Mouse (Mus musculus) midbrain, embryonic 10.5 days (tissue): ENCODE measurements around the gene Etnk1. TPM values are rescaled to one million over a fixed set of nuclear protein-coding genes. Genes with fewer than 3 reads are reported as not detected.
"Not testable (repeated sequence)": the region's sequence is repeated elsewhere in the genome, so short reads cannot be mapped to it uniquely, and the experiment has no call there.

Source experiments
- DNase-seq: peaks from one replicate; pipeline ENCODE4 v3.0.0-alpha.2; 2017; ENCODE audit warnings: low spot score
- H3K27ac ChIP-seq: fragments of 300-500 bp; sonication (generic); replicated peaks from 2 replicates; pipeline ENCODE4 v1.5.1; 2016; ENCODE audit warnings: mild to moderate bottlenecking
- H3K27me3 ChIP-seq: fragments of 300-500 bp; sonication (generic); 2 replicates; pipeline ENCODE4 v1.6.1; 2016; ENCODE audit warnings: low read depth, mild to moderate bottlenecking; ENCODE audit not compliant: poor library complexity, severe bottlenecking
- H3K36me3 ChIP-seq: fragments of 300-500 bp; sonication (generic); 2 replicates; pipeline ENCODE4 v1.6.1; 2016; ENCODE audit warnings: mild to moderate bottlenecking, moderate library complexity
- H3K4me1 ChIP-seq: fragments of 300-500 bp; sonication (generic); 2 replicates; pipeline ENCODE4 v1.6.1; 2016
- H3K4me3 ChIP-seq: fragments of 300-500 bp; sonication (generic); 2 replicates; pipeline ENCODE4 v1.5.1; 2016; ENCODE audit warnings: mild to moderate bottlenecking, moderate library complexity
- H3K9me3 ChIP-seq: fragments of 300-500 bp; sonication (generic); replicated peaks from 2 replicates; pipeline ENCODE4 v1.6.1; 2016; ENCODE audit warnings: mild to moderate bottlenecking
- WGBS: fragments of 180-500 bp; shearing (Covaris S2); methylation state at CpG from one replicate; pipeline ENCODE4 v1.1.7; 2016; 5-methylcytosine and 5-hydroxymethylcytosine counted together
- polyA plus RNA-seq: library from polyadenylated mRNA; unstranded; fragments of >200 nt; fragmentation: Nextera tagmentation; extraction: Ambion mirVana; gene quantifications from 2 replicates; pipeline ENCODE4 v1.2.1, GENCODE M21; 2016

Gene Etnk1
- polyA plus RNA-seq, 1 experiment from 2014 or later = 21.0 TPM

DNA sequence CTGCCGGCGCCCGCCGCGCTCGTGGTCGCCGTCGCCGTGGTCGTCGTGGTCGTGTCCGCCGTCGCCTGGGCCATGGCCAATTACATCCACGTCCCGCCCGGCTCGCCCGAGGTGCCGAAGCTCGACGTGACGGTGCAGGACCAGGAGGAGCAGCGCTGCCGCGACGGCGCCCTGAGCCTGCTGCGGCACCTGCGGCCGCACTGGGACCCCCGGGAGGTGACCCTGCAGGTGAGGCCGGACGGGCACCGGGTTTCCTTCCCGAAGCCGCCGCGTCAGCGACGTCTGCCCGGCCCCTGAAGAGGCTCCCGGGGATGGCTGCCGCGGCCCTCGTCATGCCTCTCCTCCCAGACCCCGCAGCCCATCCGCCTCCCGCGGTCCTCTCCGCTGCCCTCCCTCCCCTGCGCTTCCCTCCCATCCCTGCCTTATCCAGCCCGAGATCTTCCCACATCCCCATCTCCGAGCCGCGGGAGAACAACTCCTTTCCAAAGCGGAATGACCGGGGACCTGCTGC, 443 bp downstream of the Etnk1 start:
- Histone ChIP-seq H3K36me3 (peaks cover 18% of the 10 kb centered on the region), H3K27me3 (peaks cover 28% of the 10 kb centered on the region), H3K4me3 (peak overlapping the region; percentile 90), H3K9me3 (no peaks in the 10 kb centered on the region), H3K27ac (peak overlapping the region; percentile 95), H3K4me1 (peaks cover 43% of the 10 kb centered on the region)
- WGBS = under 1% methylated on average over 49 of the region's 60 CpGs
- DNase-seq = peak; percentile 66

DNA sequence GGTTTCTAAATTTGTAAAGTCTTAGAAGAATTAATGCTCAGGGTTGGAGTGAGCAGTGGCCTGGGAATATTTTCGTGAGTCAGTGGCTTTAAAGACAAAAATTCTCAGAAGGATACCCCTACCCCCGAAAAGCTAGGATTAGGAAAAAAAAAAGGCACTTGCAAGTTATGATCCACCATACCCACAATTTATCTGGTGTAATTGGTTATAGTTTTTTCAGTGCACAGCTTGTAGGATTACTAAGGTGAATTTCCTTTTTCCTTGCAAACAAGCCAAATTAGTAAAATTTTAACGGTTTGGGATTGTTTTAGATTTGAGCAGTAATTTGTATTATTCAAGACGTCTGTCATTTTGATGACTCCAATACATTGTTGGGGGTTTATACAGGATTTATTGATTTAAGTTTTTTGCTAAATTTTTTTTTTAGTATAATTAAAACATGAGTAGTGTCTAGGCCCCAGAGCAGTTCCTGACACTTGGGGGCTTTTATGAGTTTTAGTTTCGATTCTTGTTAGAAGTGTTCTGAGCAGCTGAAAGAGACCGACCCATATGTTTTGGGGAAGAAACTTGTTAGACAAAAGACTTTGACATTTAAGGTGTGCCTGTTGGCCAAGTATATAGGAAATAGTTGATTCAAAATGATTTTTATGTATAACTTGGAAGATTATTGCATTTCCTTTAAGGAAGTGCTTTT, 1.1 kb downstream of the Etnk1 start:
- Histone ChIP-seq H3K27ac (peak overlapping the region; percentile 95), H3K4me1 (peaks cover 41% of the 10 kb centered on the region), H3K9me3 (no peaks in the 10 kb centered on the region), H3K36me3 (peaks cover 25% of the 10 kb centered on the region), H3K27me3 (peaks cover 28% of the 10 kb centered on the region), H3K4me3 (peak overlapping the region; percentile 90)
- WGBS = 39% methylated on average over 6 of the region's 6 CpGs
- DNase-seq = no peak

GRCm38 (mm10) chr6:143169385-143169784, 2.4 kb downstream of the Etnk1 start:
- Histone ChIP-seq H3K4me1 (peaks cover 41% of the 10 kb centered on the region), H3K27me3 (peaks cover 20% of the 10 kb centered on the region; the same call in 1 of the 2 replicates), H3K27ac (no peak overlapping the region), H3K36me3 (peaks cover 33% of the 10 kb centered on the region), H3K9me3 (no peaks in the 10 kb centered on the region), H3K4me3 (peak overlapping the region; percentile 90; the same call in 1 of the 2 replicates)
- no peak for DNase-seq
- 93% methylated on average over 4 of the region's 4 CpGs for WGBS

DNA sequence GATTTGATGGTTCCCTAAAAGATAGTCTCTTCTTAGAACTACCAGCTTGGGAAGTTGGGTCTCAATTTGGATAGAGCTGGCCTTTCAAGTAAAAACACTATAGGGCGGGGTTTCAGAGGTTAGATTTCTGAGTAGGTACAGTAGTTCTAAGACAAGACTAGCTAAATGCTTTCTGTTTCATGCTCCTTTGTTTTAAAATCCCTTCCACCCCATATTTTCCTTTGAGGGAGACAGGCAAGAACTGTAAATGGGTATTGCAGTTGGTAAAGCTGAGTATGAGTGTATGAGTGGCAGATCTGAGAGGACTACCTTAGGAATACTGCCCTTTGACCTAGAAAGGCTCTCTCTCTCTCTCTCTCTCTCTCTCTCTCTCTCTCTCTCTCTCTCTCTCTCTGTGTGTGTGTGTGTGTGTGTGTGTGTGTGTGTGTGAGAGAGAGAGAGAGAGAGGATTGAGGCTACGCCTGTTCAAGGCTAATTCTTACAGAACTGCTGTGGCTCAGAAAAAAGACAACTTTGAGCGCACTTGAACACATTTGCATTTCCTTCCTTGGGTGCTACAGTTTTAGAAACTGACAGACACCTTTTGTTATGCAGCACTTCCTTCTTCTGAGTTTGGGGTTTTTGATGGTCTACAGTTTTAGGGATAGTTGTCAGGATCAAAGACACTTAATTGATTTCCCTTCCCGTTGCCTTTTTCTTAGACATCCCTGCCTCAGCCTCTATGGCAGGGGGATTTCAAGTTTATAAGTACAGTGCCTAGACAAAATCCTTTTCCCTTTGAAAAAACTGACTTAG, 3.3 kb downstream of the Etnk1 start:
- Histone ChIP-seq H3K9me3 (no peaks in the 10 kb centered on the region), H3K27ac (no peak overlapping the region), H3K27me3 (peaks cover 10% of the 10 kb centered on the region; the same call in 1 of the 2 replicates), H3K36me3 (peaks cover 33% of the 10 kb centered on the region), H3K4me1 (peaks cover 41% of the 10 kb centered on the region), H3K4me3 (no peak overlapping the region)
- 94% methylated on average over 4 of the region's 4 CpGs for WGBS
- no peak for DNase-seq

DNA sequence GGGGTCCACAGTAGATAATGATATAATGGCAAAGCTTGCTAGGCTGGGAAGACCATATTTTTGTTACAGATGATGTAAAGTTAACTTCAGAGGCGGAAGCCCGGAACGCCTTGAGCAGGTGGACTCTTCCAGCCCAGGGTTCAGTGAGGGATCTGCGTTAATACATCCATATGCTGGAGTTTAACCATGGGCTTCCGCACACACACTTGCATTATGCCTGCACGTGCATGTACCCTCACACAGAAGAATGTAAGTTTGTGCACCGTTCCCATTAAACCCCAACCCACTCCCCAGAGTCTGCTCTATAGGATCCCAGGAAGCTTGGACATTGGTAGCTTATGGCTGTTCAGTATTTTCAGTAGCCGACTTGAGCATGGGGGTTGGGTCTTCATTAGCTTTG, 4.0 kb downstream of the Etnk1 start:
- Histone ChIP-seq H3K27me3 (peaks cover 3% of the 10 kb centered on the region; the same call in 1 of the 2 replicates), H3K4me1 (peaks cover 38% of the 10 kb centered on the region), H3K27ac (no peak overlapping the region), H3K4me3 (no peak overlapping the region), H3K36me3 (peaks cover 33% of the 10 kb centered on the region), H3K9me3 (no peaks in the 10 kb centered on the region)
- no peak for DNase-seq
- WGBS = 96% methylated on average over 8 of the region's 8 CpGs

GRCm38 (mm10) chr6:143171781-143172465, 4.9 kb downstream of the Etnk1 start:
- WGBS = 89% methylated on average over 11 of the region's 11 CpGs
- H3K27me3 ChIP-seq = no peaks in the 10 kb centered on the region
- peaks cover 33% of the 10 kb centered on the region for H3K36me3 ChIP-seq
- H3K4me1 ChIP-seq = peaks cover 31% of the 10 kb centered on the region
- no peak overlapping the region for H3K27ac ChIP-seq
- no peak for DNase-seq
- no peak overlapping the region for H3K4me3 ChIP-seq
- no peaks in the 10 kb centered on the region for H3K9me3 ChIP-seq

DNA sequence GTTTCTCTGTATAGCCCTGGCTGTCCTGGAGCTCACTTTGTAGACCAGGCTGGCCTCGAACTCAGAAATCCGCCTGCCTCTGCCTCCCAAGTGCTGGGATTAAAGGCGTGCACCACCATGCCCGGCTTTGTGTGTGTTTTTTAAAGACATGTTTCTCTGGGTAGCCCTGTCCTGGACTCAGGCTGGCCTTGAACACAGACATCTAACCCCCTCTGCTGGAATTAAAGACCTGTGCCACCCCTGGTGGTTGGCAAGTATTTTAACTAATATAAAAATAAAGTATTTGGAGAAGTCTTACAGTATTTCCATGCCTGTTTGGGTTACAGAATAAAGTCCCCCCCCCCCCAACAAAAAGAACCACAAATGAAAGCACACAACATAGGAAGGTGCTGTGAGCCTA, 5.7 kb downstream of the Etnk1 start:
- peaks cover 24% of the 10 kb centered on the region for H3K4me1 ChIP-seq
- not testable (repeated sequence) for DNase-seq, H3K27ac ChIP-seq, H3K9me3 ChIP-seq, H3K27me3 ChIP-seq, H3K4me3 ChIP-seq
- WGBS = 94% methylated on average over 4 of the region's 4 CpGs
- H3K36me3 ChIP-seq = peaks cover 40% of the 10 kb centered on the region

DNA sequence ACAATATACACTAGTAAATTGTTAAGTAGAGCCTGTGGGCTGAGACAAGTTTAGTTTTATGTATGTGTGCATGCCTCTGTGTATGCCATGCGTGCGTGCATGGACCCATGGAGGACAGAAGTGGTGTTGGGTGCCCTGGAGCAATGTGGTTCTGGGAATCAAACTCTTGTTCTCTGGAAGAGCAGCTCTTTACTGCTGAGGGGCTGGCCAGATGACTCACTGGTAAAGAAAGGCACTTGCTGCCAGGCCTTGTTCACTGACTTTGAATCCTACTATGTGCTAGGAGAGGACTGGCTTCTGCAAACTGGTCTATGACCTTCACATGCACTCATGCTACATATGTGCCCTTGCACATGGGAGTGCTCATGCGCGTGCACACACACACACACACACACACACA, 7.2 kb downstream of the Etnk1 start:
- Histone ChIP-seq H3K4me1 (peaks cover 11% of the 10 kb centered on the region), H3K9me3 (no peaks in the 10 kb centered on the region), H3K4me3 (no peak overlapping the region), H3K27ac (no peak overlapping the region), H3K36me3 (peaks cover 49% of the 10 kb centered on the region), H3K27me3 (no peaks in the 10 kb centered on the region)
- no peak for DNase-seq
- WGBS = 91% methylated on average over 4 of the region's 4 CpGs

DNA sequence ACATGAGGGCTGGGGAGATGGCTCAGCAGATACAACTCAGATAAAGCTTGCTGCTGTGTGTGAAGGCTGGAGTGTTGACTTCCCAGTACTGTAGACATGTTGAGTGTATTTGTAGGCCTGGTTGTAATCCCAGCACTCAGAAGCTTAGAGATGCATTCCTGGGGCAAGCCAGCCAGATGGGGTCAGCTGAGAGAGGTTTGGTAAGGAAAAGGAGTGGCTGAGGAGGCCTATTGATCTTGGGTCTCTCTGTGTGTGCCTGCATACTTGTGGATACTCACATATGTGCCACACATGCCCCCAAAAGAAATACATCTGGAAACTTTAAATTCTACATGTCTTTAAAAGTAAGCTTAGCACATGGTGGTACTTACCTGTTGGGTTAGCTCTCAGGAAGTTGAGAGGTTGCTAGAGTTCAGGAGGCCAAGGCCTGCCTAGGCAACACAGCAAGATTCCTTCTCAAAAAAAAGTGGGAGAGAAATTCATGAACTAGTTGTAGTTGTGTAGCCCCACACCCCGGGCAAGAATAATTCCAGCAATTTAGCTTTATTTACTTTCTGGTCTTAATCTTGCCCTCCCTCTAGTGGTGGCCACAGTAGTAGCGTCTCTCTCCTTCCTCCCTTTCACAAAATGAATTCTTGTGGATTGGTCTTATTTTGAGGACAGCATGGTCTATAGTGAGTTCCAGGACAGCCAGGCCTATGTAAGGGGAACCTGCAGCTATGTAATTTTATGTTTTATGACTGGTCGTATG, 8.1 kb downstream of the Etnk1 start:
- Histone ChIP-seq H3K27ac (no peak overlapping the region), H3K4me1 (peaks cover 5% of the 10 kb centered on the region; the same call in 1 of the 2 replicates), H3K4me3 (no peak overlapping the region), H3K36me3 (peaks cover 54% of the 10 kb centered on the region), H3K9me3 (no peaks in the 10 kb centered on the region), H3K27me3 (no peaks in the 10 kb centered on the region)
- no peak for DNase-seq
- 60% methylated on average over 3 of the region's 3 CpGs for WGBS

DNA sequence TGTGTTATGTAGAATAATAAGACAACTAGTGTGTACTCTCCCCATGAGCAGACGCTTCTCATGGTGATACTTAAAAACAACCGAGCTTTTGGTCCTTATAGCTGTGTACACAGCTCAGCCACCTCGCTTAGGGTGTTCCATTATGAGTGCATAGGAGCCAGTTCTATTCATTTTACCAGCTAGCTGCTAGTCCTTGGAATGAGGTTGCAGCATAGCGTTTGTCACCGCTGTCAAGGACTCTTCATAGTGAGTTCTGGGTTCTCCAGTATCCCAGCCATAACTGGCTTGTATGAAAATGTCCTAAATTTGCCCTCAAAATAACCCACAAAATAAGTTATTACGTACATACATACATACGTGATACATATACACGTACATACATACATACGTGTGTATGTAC, 9.1 kb downstream of the Etnk1 start:
- DNase-seq = no peak
- no peak overlapping the region for H3K4me3 ChIP-seq
- peaks cover 62% of the 10 kb centered on the region for H3K36me3 ChIP-seq
- H3K4me1 ChIP-seq = peaks cover 3% of the 10 kb centered on the region; the same call in 1 of the 2 replicates
- no peaks in the 10 kb centered on the region for H3K9me3 ChIP-seq
- 96% methylated on average over 9 of the region's 9 CpGs for WGBS
- H3K27me3 ChIP-seq = no peaks in the 10 kb centered on the region
- no peak overlapping the region for H3K27ac ChIP-seq

DNA sequence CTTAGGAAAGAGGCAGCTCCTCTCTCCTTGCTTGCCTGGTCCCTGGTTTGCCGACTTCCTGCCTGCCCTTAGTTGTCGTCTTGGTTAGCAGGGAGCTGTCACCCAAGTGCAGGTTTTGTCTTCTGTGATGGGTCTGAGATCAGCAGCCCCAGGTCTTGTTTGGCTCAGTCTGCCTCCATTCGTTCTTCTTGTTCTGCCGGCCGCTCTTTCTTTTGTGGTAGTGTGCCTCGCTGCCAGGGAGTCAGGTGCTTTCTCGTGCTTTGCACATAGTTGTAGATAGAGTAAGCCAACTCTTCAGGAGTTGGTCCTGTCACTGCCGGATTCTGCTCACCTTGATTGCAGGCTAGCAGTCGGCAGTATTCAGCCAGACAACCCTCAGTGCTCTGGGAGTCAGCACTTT, 9.6 kb downstream of the Etnk1 start:
- Histone ChIP-seq H3K4me1 (peaks cover 3% of the 10 kb centered on the region; the same call in 1 of the 2 replicates), H3K27ac (no peak overlapping the region), H3K9me3 (no peaks in the 10 kb centered on the region), H3K36me3 (peaks cover 62% of the 10 kb centered on the region), H3K27me3 (no peaks in the 10 kb centered on the region), H3K4me3 (no peak overlapping the region)
- 92% methylated on average over 9 of the region's 9 CpGs for WGBS
- no peak for DNase-seq

DNA sequence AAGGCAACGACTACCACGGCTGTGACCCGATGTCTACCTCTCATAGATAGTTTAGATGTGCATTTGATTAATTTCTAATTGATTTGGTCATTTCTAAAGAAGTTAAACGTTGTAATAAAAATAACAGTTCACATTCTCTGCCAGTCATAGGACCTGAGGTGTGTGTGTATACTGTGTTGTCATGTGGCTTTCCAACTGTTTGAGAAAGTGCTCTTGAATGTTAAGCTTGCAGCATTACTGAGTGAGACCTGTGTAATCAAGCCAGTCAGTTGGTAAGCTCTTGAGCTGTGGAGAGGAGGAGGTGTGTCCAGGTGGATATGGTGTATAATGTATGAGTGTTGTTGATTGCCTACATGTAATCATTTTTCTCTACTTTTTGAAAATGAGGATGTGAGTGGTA, 12.2 kb downstream of the Etnk1 start:
- no peak for DNase-seq
- WGBS = 90% methylated on average over 4 of the region's 4 CpGs
- Histone ChIP-seq H3K4me3 (no peak overlapping the region), H3K9me3 (no peaks in the 10 kb centered on the region), H3K36me3 (peaks cover 64% of the 10 kb centered on the region), H3K4me1 (peaks cover 3% of the 10 kb centered on the region; the same call in 1 of the 2 replicates), H3K27me3 (no peaks in the 10 kb centered on the region), H3K27ac (no peak overlapping the region)
